Mouse (Mus musculus) hindbrain, embryonic 12.5 days (tissue): ENCODE measurements around the gene Gm4881. TPM values are rescaled to one million over a fixed set of nuclear protein-coding genes. Genes with fewer than 3 reads are reported as not detected.

Source experiments
- ATAC-seq: fragments of 200-750 bp; cut with Nextera tagmentation; 2 replicates; pipeline ENCODE4 v1.8.0; 2017; ENCODE audit warnings: moderate TSS enrichment; ENCODE audit not compliant: low FRiP score
- H3K27ac ChIP-seq: fragments of 300-500 bp; sonication (generic); 2 replicates; pipeline ENCODE4 v1.5.1; 2016; ENCODE audit warnings: mild to moderate bottlenecking
- H3K27me3 ChIP-seq: fragments of 300-500 bp; sonication (generic); 2 replicates; pipeline ENCODE4 v1.6.1; 2016; ENCODE audit warnings: mild to moderate bottlenecking
- H3K36me3 ChIP-seq: fragments of 300-500 bp; sonication (generic); 2 replicates; pipeline ENCODE4 v1.6.1; 2016; ENCODE audit warnings: mild to moderate bottlenecking
- H3K4me1 ChIP-seq: fragments of 300-500 bp; sonication (generic); 2 replicates; pipeline ENCODE4 v1.6.1; 2016
- H3K4me2 ChIP-seq: fragments of 300-500 bp; sonication (generic); replicated peaks from 2 replicates; pipeline ENCODE4 v1.6.1; 2016; ENCODE audit warnings: mild to moderate bottlenecking
- H3K4me3 ChIP-seq: fragments of 300-500 bp; sonication (generic); 2 replicates; pipeline ENCODE4 v1.5.1; 2016; ENCODE audit warnings: mild to moderate bottlenecking
- H3K9ac ChIP-seq: fragments of 300-500 bp; sonication (generic); 2 replicates; pipeline ENCODE4 v1.6.1; 2016; ENCODE audit warnings: mild to moderate bottlenecking, moderate library complexity
- H3K9me3 ChIP-seq: fragments of 300-500 bp; sonication (generic); replicated peaks from 2 replicates; pipeline ENCODE4 v1.6.1; 2016; ENCODE audit warnings: mild to moderate bottlenecking
- WGBS: fragments of 180-500 bp; shearing (Covaris S2); methylation state at CpG from one replicate; pipeline ENCODE4 v1.1.7; 2016; 5-methylcytosine and 5-hydroxymethylcytosine counted together
- polyA plus RNA-seq: library from polyadenylated mRNA; unstranded; fragments of >200 nt; fragmentation: Nextera tagmentation; extraction: Ambion mirVana; gene quantifications from 2 replicates; pipeline ENCODE4 v1.2.1, GENCODE M21; 2016

Gm4881 gene
- 9.4 and 13.8 TPM in 2 replicates for polyA plus RNA-seq

GRCm38 (mm10) chr7:24944257-24944950 is at the start of gene Gm4881:
Gm4881 (minus strand) TSS chr7:24944494.
- H3K4me2 ChIP-seq, result peak within 1 kb of the TSS; percentile 55
- peak within 1 kb of the TSS; percentile 50 for H3K9ac ChIP-seq
- H3K4me1 ChIP-seq, result peaks cover 24% of the 10 kb centered on the region
- ATAC-seq, result no peak
- under 1% methylated on average over 71 of the region's 72 CpGs for WGBS
- peaks cover 100% of the 10 kb centered on the region for H3K27me3 ChIP-seq
- H3K9me3 ChIP-seq, result no peaks in the 10 kb centered on the region
- peak within 1 kb of the TSS; percentile 35 for H3K4me3 ChIP-seq
- no peaks in the 10 kb centered on the region for H3K36me3 ChIP-seq
- H3K27ac ChIP-seq, result peak within 1 kb of the TSS; percentile 35

GRCm38 (mm10) chr7:24993081-24993480 is 48.8 kb upstream of the Gm4881 start:
- H3K4me3 ChIP-seq, result no peak overlapping the region
- peaks cover 8% of the 10 kb centered on the region; the same call in 1 of the 2 replicates for H3K27me3 ChIP-seq
- no peak for ATAC-seq
- WGBS, result 81% methylated on average over 6 of the region's 6 CpGs
- H3K9me3 ChIP-seq, result no peaks in the 10 kb centered on the region
- H3K36me3 ChIP-seq, result peaks cover 84% of the 10 kb centered on the region
- H3K4me2 ChIP-seq, result no peak overlapping the region
- no peak overlapping the region for H3K27ac ChIP-seq
- H3K4me1 ChIP-seq, result no peaks in the 10 kb centered on the region
- no peak overlapping the region for H3K9ac ChIP-seq

GRCm38 (mm10) chr7:24990478-24990877 is 46.2 kb upstream of the Gm4881 start:
- Histone ChIP-seq H3K27me3 (peaks cover 8% of the 10 kb centered on the region; the same call in 1 of the 2 replicates), H3K9me3 (no peaks in the 10 kb centered on the region), H3K27ac (no peak overlapping the region), H3K4me2 (no peak overlapping the region), H3K4me3 (no peak overlapping the region), H3K4me1 (no peaks in the 10 kb centered on the region), H3K9ac (no peak overlapping the region), H3K36me3 (peaks cover 89% of the 10 kb centered on the region)
- ATAC-seq, result no peak
- WGBS, result 85% methylated on average over 8 of the region's 8 CpGs

GRCm38 (mm10) chr7:24987941-24988340 is 43.6 kb upstream of the Gm4881 start:
- H3K36me3 ChIP-seq, result peaks cover 84% of the 10 kb centered on the region
- WGBS, result 88% methylated on average over 14 of the region's 14 CpGs
- no peak for ATAC-seq

GRCm38 (mm10) chr7:24985799-24986198 is 41.5 kb upstream of the Gm4881 start:
- no peak for ATAC-seq
- 68% methylated on average over 5 of the region's 5 CpGs for WGBS
- Histone ChIP-seq H3K9ac (no peak overlapping the region), H3K27me3 (no peaks in the 10 kb centered on the region), H3K9me3 (no peaks in the 10 kb centered on the region), H3K27ac (no peak overlapping the region), H3K4me2 (no peak overlapping the region), H3K4me3 (no peak overlapping the region), H3K36me3 (peaks cover 76% of the 10 kb centered on the region), H3K4me1 (no peaks in the 10 kb centered on the region)

More at GRCm38 (mm10) chr7:24987941-24988340, 43.6 kb upstream of the Gm4881 start:
- Histone ChIP-seq H3K9ac (no peak overlapping the region), H3K27ac (no peak overlapping the region), H3K4me3 (no peak overlapping the region), H3K4me2 (no peak overlapping the region), H3K27me3 (peaks cover 7% of the 10 kb centered on the region; the same call in 1 of the 2 replicates), H3K9me3 (no peaks in the 10 kb centered on the region), H3K4me1 (no peaks in the 10 kb centered on the region)

- 90% methylated on average over 2 of the region's 2 CpGs for WGBS
- no peaks in the 10 kb centered on the region for H3K9me3 ChIP-seq
- no peak for ATAC-seq
- no peak overlapping the region for H3K27ac ChIP-seq
- no peak overlapping the region for H3K4me3 ChIP-seq
- H3K4me1 ChIP-seq, result no peaks in the 10 kb centered on the region
- no peak overlapping the region for H3K9ac ChIP-seq
- peaks cover 77% of the 10 kb centered on the region for H3K36me3 ChIP-seq
- no peak overlapping the region for H3K4me2 ChIP-seq
- H3K27me3 ChIP-seq, result no peaks in the 10 kb centered on the region
Measured at GRCm38 (mm10) chr7:24984307-24984706, 40.0 kb upstream of the Gm4881 start.

- H3K4me1 ChIP-seq, result no peaks in the 10 kb centered on the region
- no peaks in the 10 kb centered on the region for H3K9me3 ChIP-seq
- H3K4me3 ChIP-seq, result no peak overlapping the region
- no peak overlapping the region for H3K4me2 ChIP-seq
- H3K27ac ChIP-seq, result no peak overlapping the region
- WGBS, result 84% methylated on average over 5 of the region's 5 CpGs
- ATAC-seq, result no peak
- H3K9ac ChIP-seq, result no peak overlapping the region
- no peaks in the 10 kb centered on the region for H3K27me3 ChIP-seq
- H3K36me3 ChIP-seq, result peaks cover 77% of the 10 kb centered on the region
Measured at GRCm38 (mm10) chr7:24983396-24983795, 39.1 kb upstream of the Gm4881 start.

- Histone ChIP-seq H3K27me3 (no peaks in the 10 kb centered on the region), H3K4me1 (no peaks in the 10 kb centered on the region), H3K27ac (no peak overlapping the region), H3K36me3 (peaks cover 60% of the 10 kb centered on the region), H3K4me2 (no peak overlapping the region), H3K9me3 (no peaks in the 10 kb centered on the region), H3K9ac (no peak overlapping the region), H3K4me3 (no peak overlapping the region)
- no peak for ATAC-seq
- WGBS, result 84% methylated on average over 7 of the region's 7 CpGs
Measured at GRCm38 (mm10) chr7:24980439-24980838, 36.1 kb upstream of the Gm4881 start.

GRCm38 (mm10) chr7:24978781-24979180 is 34.5 kb upstream of the Gm4881 start:
- WGBS, result 75% methylated on average over 7 of the region's 7 CpGs
- no peaks in the 10 kb centered on the region for H3K9me3 ChIP-seq
- ATAC-seq, result no peak
- H3K4me3 ChIP-seq, result no peak overlapping the region
- H3K4me1 ChIP-seq, result no peaks in the 10 kb centered on the region
- no peaks in the 10 kb centered on the region for H3K27me3 ChIP-seq
- no peak overlapping the region for H3K9ac ChIP-seq
- peaks cover 46% of the 10 kb centered on the region for H3K36me3 ChIP-seq
- H3K27ac ChIP-seq, result no peak overlapping the region
- H3K4me2 ChIP-seq, result no peak overlapping the region

- Histone ChIP-seq H3K27me3 (no peaks in the 10 kb centered on the region), H3K4me2 (no peak overlapping the region)
- no peak for ATAC-seq
Measured at GRCm38 (mm10) chr7:24974893-24975595, 30.8 kb upstream of the Gm4881 start.

GRCm38 (mm10) chr7:24973902-24974301 is 29.6 kb upstream of the Gm4881 start:
- H3K27ac ChIP-seq, result no peak overlapping the region
- 71% methylated on average over 5 of the region's 5 CpGs for WGBS
- peaks cover 19% of the 10 kb centered on the region for H3K36me3 ChIP-seq
- no peak overlapping the region for H3K4me3 ChIP-seq
- no peak overlapping the region for H3K4me2 ChIP-seq
- H3K9me3 ChIP-seq, result no peaks in the 10 kb centered on the region
- peaks cover 11% of the 10 kb centered on the region for H3K4me1 ChIP-seq
- H3K27me3 ChIP-seq, result no peaks in the 10 kb centered on the region
- H3K9ac ChIP-seq, result no peak overlapping the region
- no peak for ATAC-seq

More at GRCm38 (mm10) chr7:24974893-24975595, 30.8 kb upstream of the Gm4881 start:
- H3K36me3 ChIP-seq, result peaks cover 27% of the 10 kb centered on the region
- 32% methylated on average over 9 of the region's 9 CpGs for WGBS
- no peak overlapping the region for H3K4me3 ChIP-seq
- peaks cover 11% of the 10 kb centered on the region for H3K4me1 ChIP-seq
- H3K9me3 ChIP-seq, result no peaks in the 10 kb centered on the region
- no peak overlapping the region for H3K27ac ChIP-seq
- H3K9ac ChIP-seq, result no peak overlapping the region

GRCm38 (mm10) chr7:24973208-24973607 is 28.9 kb upstream of the Gm4881 start:
- 82% methylated on average over 4 of the region's 4 CpGs for WGBS

More at GRCm38 (mm10) chr7:24973208-24973607, 28.9 kb upstream of the Gm4881 start:
- no peak overlapping the region for H3K9ac ChIP-seq
- H3K36me3 ChIP-seq, result peaks cover 12% of the 10 kb centered on the region
- ATAC-seq, result no peak
- no peak overlapping the region for H3K4me2 ChIP-seq
- H3K9me3 ChIP-seq, result no peaks in the 10 kb centered on the region
- no peaks in the 10 kb centered on the region for H3K27me3 ChIP-seq
- H3K27ac ChIP-seq, result no peak overlapping the region
- H3K4me1 ChIP-seq, result peaks cover 11% of the 10 kb centered on the region
- H3K4me3 ChIP-seq, result no peak overlapping the region
